Mouse (Mus musculus) heart, embryonic 12.5 days (tissue): ENCODE results near the gene Lasp1. TPM values are rescaled to one million over a fixed set of nuclear protein-coding genes. Genes with fewer than 3 reads are reported as not detected.
A peak's percentile ranks its signal among the peaks of the same experiment; 100 is the strongest.

Experiments used
- ATAC-seq: fragments of 200-750 bp; cut with Nextera tagmentation; 2 replicates; pipeline ENCODE4 v1.8.0; 2017; ENCODE audit warnings: moderate TSS enrichment, moderate library complexity; ENCODE audit not compliant: insufficient number of reproducible peaks, low FRiP score
- H3K27ac ChIP-seq: fragments of 300-500 bp; sonication (generic); 2 replicates; pipeline ENCODE4 v1.5.1; 2016; ENCODE audit warnings: mild to moderate bottlenecking, moderate library complexity; ENCODE audit not compliant: poor library complexity, severe bottlenecking
- H3K27me3 ChIP-seq: fragments of 300-500 bp; sonication (generic); replicated peaks from 2 replicates; pipeline ENCODE4 v1.6.1; 2016; ENCODE audit warnings: mild to moderate bottlenecking, moderate library complexity
- H3K36me3 ChIP-seq: fragments of 300-500 bp; sonication (generic); 2 replicates; pipeline ENCODE4 v1.6.1; 2016; ENCODE audit warnings: mild to moderate bottlenecking, moderate library complexity
- H3K4me1 ChIP-seq: fragments of 300-500 bp; sonication (generic); replicated peaks from 2 replicates; pipeline ENCODE4 v1.6.1; 2016; ENCODE audit warnings: mild to moderate bottlenecking
- H3K4me2 ChIP-seq: fragments of 300-500 bp; sonication (generic); 2 replicates; pipeline ENCODE4 v1.6.1; 2016; ENCODE audit warnings: mild to moderate bottlenecking, moderate library complexity
- H3K4me3 ChIP-seq: fragments of 300-500 bp; sonication (generic); 2 replicates; pipeline ENCODE4 v1.5.1; 2016; ENCODE audit warnings: mild to moderate bottlenecking
- H3K9ac ChIP-seq: fragments of 300-500 bp; sonication (generic); 2 replicates; pipeline ENCODE4 v1.6.1; 2016; ENCODE audit warnings: mild to moderate bottlenecking, moderate library complexity
- H3K9me3 ChIP-seq: fragments of 300-500 bp; sonication (generic); replicated peaks from 2 replicates; pipeline ENCODE4 v1.6.1; 2016; ENCODE audit warnings: mild to moderate bottlenecking, moderate library complexity
- WGBS: fragments of 180-500 bp; shearing (Covaris S2); methylation state at CpG from one replicate; pipeline ENCODE4 v1.1.7; 2016; 5-methylcytosine and 5-hydroxymethylcytosine counted together
- polyA plus RNA-seq: library from polyadenylated mRNA; unstranded; fragments of >200 nt; fragmentation: Nextera tagmentation; extraction: Ambion mirVana; gene quantifications from 2 replicates; pipeline ENCODE4 v1.2.1, GENCODE M21; 2016

The Lasp1 gene
- polyA plus RNA-seq, 1 experiment from 2014 or later: 46.9 TPM

DNA sequence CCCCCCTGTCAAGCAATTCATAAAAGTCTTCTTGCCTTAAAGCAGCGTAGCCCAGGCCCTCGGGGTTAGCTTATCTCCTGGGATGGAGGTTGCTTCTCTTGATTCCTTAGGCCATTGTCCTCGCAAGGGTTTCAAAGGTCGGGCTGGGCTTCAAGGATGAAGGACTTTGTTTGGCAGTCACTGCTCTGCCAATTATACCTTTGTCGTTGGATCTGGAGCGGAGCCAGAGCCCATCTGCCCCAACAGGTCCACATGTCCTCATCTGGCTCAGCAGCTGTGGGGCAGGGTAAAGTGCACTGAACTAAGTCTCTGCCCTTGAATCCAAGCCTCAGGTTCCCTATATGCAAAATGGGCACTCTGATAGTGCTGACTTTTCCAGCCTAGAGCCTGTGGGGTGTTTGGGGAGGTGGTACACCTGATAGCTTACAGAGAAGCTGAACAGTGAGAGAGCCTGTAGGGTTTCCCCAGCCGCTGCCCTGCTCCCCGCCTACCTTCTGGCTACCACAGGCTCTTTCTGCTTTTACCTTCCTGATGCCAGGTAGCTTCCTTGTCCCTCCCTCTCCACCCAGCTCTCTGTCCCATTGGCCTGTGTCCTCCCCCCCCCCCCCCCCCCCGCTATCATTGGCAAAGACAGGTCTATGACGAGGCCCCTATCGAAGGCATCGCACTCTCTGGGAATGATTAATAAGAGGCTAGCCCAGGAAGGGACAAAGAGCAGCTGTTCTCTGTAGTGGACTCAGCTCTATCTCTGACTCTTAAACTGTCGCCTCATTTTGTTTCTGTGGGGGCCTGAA lies 13.0 kb downstream of the Lasp1 start:
- Histone ChIP-seq H3K4me2 (no peak overlapping the region), H3K9ac (peak overlapping the region; percentile 46; the same call in 1 of the 2 replicates), H3K4me3 (no peak overlapping the region), H3K4me1 (peaks cover 86% of the 10 kb centered on the region), H3K36me3 (peaks cover 63% of the 10 kb centered on the region), H3K27ac (no peak overlapping the region), H3K27me3 (no peaks in the 10 kb centered on the region), H3K9me3 (no peaks in the 10 kb centered on the region)
- no peak for ATAC-seq
- 50% methylated on average over 12 of the region's 13 CpGs for WGBS

DNA sequence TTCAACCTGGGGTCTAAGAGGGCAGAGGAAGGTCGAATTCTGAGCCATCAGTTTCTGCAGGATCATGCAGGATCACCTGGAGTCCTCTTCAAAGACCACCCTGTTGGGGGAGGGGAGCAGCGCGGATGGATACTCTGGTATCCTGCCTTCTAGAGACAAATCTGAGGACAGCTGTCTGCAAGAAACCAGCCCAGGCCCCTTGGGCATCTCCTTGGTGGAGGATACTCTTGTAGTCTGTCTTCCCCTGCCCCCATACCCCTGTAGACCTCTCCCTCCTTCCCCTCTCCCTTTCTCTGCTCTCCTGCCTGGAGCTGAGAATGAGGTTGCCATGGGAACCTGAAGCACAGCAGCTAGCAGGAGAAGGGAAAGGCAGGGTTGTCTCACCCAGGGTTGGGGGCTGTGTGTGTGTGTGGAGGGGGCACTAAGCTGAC lies 13.7 kb downstream of the Lasp1 start:
- H3K9ac ChIP-seq: peak overlapping the region; percentile 46; the same call in 1 of the 2 replicates
- H3K4me1 ChIP-seq: peaks cover 88% of the 10 kb centered on the region
- no peaks in the 10 kb centered on the region for H3K27me3 ChIP-seq
- H3K27ac ChIP-seq: no peak overlapping the region
- ATAC-seq: no peak
- WGBS: 51% methylated on average over 3 of the region's 3 CpGs
- H3K36me3 ChIP-seq: peaks cover 60% of the 10 kb centered on the region
- no peaks in the 10 kb centered on the region for H3K9me3 ChIP-seq
- no peak overlapping the region for H3K4me3 ChIP-seq
- H3K4me2 ChIP-seq: no peak overlapping the region

DNA sequence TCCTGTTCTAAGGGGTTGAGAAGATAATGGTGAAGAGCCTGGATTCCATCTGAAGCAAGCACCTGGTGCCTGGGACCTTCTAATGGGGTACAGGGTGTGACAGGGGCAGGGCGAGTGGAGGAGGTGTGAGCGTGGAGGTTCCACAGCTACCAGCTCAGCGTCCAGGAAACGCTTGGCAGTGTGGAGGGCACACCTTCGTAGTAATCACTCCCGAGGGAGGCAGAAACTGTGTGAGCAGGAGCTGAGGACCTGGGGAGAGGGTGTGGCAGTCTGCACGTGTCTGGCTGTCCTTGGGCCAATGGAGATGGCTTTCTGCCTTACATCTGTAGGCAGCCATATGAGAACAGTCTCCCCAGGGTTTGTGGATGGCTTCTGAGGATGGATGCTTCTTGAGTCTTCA lies 14.3 kb downstream of the Lasp1 start:
- Histone ChIP-seq H3K9me3 (no peaks in the 10 kb centered on the region), H3K36me3 (peaks cover 60% of the 10 kb centered on the region), H3K4me2 (no peak overlapping the region), H3K27ac (no peak overlapping the region), H3K4me1 (peaks cover 88% of the 10 kb centered on the region), H3K4me3 (no peak overlapping the region), H3K9ac (no peak overlapping the region), H3K27me3 (no peaks in the 10 kb centered on the region)
- 51% methylated on average over 7 of the region's 7 CpGs for WGBS
- ATAC-seq: no peak

DNA sequence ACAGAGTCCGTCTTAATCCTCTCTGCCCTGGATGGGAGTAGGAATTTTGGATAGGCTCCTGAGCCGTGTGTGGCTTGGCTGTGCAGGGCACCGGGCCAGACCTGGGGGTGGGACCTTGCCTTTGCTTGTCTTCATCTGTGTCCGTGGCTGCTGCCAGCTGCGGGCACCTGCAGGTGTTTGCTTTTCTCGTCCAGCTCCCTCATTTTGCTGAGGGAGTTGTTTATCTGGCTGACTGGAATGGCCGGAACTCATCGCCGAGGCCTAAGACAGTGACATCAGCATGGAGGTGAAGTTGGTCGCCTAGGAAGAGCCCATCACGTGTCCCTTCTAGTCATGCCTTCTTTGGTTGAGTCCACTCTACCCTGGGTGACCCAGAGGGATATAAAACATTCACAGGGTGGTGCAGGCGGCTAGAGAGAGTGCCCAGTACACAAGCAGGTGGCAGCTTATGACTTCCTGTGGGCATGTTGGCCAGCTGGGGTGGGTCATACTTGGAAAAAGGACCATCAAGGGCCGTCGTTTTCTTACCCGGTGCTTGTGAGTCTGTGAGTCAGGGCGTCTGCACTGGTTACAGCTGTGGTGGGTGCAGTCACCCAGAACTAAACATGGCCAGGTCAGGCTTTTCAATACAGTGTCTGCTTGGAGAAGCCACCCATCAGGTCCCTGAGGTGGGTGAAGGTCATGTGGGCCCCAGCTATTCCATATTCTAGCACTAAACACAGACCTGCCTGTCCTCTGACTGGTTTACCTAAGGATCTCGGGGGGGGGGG lies 15.1 kb downstream of the Lasp1 start:
- peaks cover 53% of the 10 kb centered on the region for H3K36me3 ChIP-seq
- no peak for ATAC-seq

DNA sequence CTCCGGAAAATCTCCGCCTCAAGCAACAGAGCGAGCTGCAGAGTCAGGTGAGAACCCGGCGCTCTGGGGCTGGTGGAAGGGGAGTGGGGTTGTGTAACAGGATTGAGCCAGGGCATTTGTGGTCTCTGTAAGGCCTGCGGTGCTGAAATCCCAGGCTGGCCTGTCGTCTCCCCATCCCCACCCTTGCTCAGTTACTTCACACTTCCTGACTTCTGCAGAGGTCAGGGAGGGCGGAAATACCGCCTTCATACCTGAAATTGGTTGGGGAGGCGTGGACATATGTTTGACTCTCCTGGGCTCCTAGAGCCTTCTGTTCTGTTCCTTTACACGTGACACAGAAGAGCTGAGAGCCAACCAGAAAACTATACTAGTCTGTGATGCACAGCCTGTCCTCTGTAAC lies 16.9 kb downstream of the Lasp1 start:
- Histone ChIP-seq H3K27me3 (no peaks in the 10 kb centered on the region), H3K4me1 (peaks cover 84% of the 10 kb centered on the region), H3K4me3 (no peak overlapping the region), H3K36me3 (peaks cover 52% of the 10 kb centered on the region), H3K4me2 (no peak overlapping the region), H3K9ac (no peak overlapping the region), H3K27ac (no peak overlapping the region), H3K9me3 (no peaks in the 10 kb centered on the region)
- WGBS: 68% methylated on average over 11 of the region's 11 CpGs
- no peak for ATAC-seq

More for the DNA sequence above, 15.1 kb downstream of the Lasp1 start:
- H3K4me2 ChIP-seq: no peak overlapping the region
- no peak overlapping the region for H3K9ac ChIP-seq
- H3K9me3 ChIP-seq: no peaks in the 10 kb centered on the region
- H3K27ac ChIP-seq: no peak overlapping the region
- peaks cover 88% of the 10 kb centered on the region for H3K4me1 ChIP-seq
- no peaks in the 10 kb centered on the region for H3K27me3 ChIP-seq
- no peak overlapping the region for H3K4me3 ChIP-seq
- 79% methylated on average over 17 of the region's 17 CpGs for WGBS

DNA sequence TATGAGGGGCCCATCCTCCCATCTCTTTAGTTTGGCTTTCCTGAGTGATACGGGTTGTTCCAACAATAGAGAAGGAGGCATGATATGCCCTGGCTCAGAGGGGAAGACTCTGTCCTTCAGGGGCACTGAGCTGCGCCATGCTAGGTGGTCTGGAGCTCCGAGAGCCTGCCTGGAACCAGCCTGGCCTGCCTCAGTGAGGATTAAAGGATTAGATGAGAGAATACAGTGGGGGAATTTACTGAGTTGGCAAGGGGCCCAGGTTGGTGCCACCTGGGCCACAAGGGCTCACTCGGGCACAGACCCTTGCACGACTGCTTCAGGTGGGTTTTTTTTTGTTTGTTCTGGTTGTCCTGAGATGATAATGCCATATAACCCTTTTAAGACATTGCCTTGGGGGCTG lies 17.4 kb downstream of the Lasp1 start:
- H3K27me3 ChIP-seq: no peaks in the 10 kb centered on the region
- H3K9ac ChIP-seq: 0 out of 2 replicates have a peak overlapping the region, but pooled peaks have one; percentile 5
- no peak overlapping the region for H3K4me2 ChIP-seq
- H3K4me3 ChIP-seq: no peak overlapping the region
- peaks cover 85% of the 10 kb centered on the region for H3K4me1 ChIP-seq
- no peaks in the 10 kb centered on the region for H3K9me3 ChIP-seq
- H3K36me3 ChIP-seq: peaks cover 53% of the 10 kb centered on the region
- 72% methylated on average over 5 of the region's 5 CpGs for WGBS
- ATAC-seq: no peak
- H3K27ac ChIP-seq: no peak overlapping the region

DNA sequence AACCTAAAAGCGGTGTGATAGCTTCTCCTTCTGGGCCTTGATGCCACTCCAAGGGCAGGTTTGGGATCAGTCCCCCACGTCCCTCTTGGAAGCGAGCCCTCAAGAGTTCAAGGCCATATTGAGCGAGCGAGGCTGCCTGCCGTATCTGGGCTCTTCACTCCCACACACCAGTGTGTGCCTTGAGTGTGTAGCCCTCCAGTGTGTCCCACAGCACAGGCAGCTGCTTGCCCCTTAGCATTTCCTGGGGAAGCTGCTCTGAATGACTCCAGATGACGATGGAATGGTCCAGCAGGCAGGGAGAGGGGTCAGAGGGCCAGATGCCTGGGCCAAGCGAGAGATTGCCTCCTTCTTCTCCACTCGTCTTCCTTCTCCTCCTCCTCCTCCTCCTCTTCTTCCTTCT lies 18.1 kb downstream of the Lasp1 start:
- Histone ChIP-seq H3K4me3 (no peak overlapping the region), H3K9me3 (no peaks in the 10 kb centered on the region), H3K27ac (peak overlapping the region; percentile 41), H3K9ac (peak overlapping the region; percentile 39; the same call in 1 of the 2 replicates), H3K36me3 (peaks cover 60% of the 10 kb centered on the region), H3K27me3 (no peaks in the 10 kb centered on the region), H3K4me2 (no peak overlapping the region), H3K4me1 (peaks cover 84% of the 10 kb centered on the region)
- 45% methylated on average over 9 of the region's 9 CpGs for WGBS
- no peak for ATAC-seq

DNA sequence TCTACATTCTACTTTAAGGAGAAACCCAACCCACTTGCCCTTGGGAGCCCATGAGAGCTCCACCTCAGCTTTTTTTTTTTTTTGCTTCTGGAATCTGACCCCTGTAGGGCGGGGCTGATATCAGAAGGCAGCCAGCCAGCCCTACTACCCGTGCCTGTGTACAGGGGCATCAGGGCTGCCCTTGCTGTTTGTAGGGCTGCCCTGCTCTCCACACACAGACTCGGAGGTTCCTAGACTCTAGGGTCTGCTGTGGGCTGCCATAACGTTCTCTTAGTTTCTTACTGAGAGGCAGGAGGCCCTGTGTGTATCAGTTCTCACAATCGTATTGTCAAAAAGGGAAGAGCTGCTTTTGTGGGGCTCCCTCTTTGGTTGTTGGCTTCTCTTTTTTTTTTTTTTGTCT lies 18.6 kb downstream of the Lasp1 start:
- Histone ChIP-seq H3K36me3 (peaks cover 60% of the 10 kb centered on the region), H3K9me3 (no peaks in the 10 kb centered on the region), H3K27ac (peak overlapping the region; percentile 41; the same call in 1 of the 2 replicates), H3K4me2 (no peak overlapping the region), H3K4me3 (no peak overlapping the region), H3K4me1 (peaks cover 80% of the 10 kb centered on the region), H3K27me3 (no peaks in the 10 kb centered on the region), H3K9ac (no peak overlapping the region)
- WGBS: 29% methylated on average over 5 of the region's 5 CpGs
- no peak for ATAC-seq

DNA sequence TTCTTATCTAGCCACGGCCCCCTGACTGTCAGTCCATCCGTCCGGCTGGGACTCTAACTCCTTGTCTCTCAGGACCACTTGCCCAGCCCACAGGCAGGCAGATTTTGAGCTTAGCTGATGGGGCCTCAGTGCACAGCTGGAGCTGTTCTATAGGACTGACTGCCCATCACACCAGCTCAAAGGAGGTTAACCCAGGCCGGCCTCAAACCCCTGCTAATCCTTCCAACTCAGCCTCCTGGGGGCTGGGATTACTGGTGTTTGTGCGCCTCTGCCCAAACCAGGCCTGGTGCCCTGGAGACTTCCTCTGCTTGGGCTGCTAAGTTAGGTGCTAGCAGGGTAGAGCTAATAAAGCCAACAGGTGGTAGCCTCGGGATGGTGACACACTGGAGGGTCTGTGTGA lies 19.2 kb downstream of the Lasp1 start:
- H3K4me1 ChIP-seq: peaks cover 73% of the 10 kb centered on the region
- WGBS: 37% methylated on average over 6 of the region's 6 CpGs
- no peak overlapping the region for H3K4me2 ChIP-seq
- H3K36me3 ChIP-seq: peaks cover 59% of the 10 kb centered on the region
- ATAC-seq: no peak
- no peak overlapping the region for H3K4me3 ChIP-seq
- H3K27me3 ChIP-seq: no peaks in the 10 kb centered on the region
- peak overlapping the region; percentile 8; the same call in 1 of the 2 replicates for H3K9ac ChIP-seq
- no peaks in the 10 kb centered on the region for H3K9me3 ChIP-seq
- H3K27ac ChIP-seq: peak overlapping the region; percentile 67; the same call in 1 of the 2 replicates

DNA sequence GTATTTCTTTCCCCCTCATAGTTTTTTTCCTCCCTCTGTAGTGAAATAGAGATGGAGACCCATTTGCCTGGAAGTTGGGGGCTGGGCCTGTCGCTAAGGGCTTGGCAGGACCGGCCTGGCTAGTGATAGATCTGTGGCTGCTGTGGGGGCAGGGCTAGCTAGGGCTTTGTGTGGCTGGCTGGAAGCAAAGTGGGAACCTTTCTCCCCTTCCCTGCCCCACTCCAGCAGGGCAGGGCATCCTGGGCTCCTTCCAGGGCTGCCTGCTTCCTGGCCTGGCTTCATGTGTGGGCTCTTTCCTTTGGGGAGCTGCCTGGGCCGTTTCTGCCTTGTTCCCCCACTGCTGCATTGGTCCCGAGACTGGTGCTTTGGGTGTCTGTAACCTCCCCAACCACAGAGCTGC lies 19.8 kb downstream of the Lasp1 start:
- Histone ChIP-seq H3K27ac (peak overlapping the region; percentile 67), H3K27me3 (no peaks in the 10 kb centered on the region), H3K4me2 (no peak overlapping the region), H3K9me3 (no peaks in the 10 kb centered on the region), H3K36me3 (peaks cover 58% of the 10 kb centered on the region), H3K9ac (peak overlapping the region; percentile 63), H3K4me1 (peaks cover 68% of the 10 kb centered on the region), H3K4me3 (no peak overlapping the region)
- no peak for ATAC-seq
- WGBS: 7% methylated on average over 4 of the region's 4 CpGs

DNA sequence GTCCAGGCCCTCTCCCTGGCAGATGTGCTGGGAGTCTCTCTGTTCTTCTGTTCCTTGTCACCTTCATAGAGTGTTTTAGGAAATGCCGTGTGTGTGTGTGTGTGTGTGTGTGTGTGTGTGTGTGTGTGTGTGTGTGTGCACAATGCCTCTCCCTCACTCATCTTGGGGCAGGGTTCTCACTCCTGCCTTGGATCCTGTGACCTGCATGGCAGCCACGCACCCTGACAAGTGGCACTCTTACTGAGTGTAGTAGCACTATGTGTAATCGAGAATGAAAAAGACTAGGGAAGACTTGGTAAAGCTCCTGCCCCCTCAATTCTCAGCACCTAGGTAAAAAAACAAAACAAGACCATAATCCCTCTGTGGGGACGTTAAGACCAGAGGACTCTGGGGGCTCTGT lies 20.3 kb downstream of the Lasp1 start:
- Histone ChIP-seq H3K36me3 (peaks cover 56% of the 10 kb centered on the region), H3K4me1 (peaks cover 64% of the 10 kb centered on the region), H3K4me2 (no peak overlapping the region), H3K27ac (peak overlapping the region; percentile 67), H3K4me3 (no peak overlapping the region), H3K9me3 (no peaks in the 10 kb centered on the region), H3K27me3 (no peaks in the 10 kb centered on the region), H3K9ac (peak overlapping the region; percentile 63; the same call in 1 of the 2 replicates)
- 39% methylated on average over 4 of the region's 4 CpGs for WGBS
- ATAC-seq: no peak
